Mouse (Mus musculus) MN1 (cell line): ENCODE results near the gene Pla2g4e.

ENCODE experiments used
- DNase-seq: peaks from one replicate; pipeline ENCODE4 v3.0.0-alpha.2; 2016; ENCODE audit warnings: low spot score

The Pla2g4e gene

DNA sequence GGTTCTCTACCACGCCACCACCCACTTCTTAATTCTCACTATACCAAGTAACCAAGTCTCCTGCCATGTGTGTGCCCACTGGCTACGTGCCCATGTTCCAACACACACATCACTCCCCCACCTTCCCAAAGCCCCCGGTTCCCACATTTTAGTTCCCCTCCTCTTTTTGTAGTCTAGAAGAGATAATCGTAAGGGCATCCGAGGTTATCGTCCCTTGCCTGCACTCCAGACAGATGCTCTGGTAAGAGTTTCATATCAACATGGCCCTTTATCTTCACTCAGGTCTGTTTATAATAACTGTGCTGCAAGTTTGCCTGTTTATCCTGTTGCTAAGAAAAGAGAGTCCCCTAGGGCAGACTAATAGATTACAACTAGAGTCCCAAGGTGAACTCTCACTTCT lies 127.8 kb downstream of the Pla2g4e start:
- no peak for DNase-seq
